Mouse (Mus musculus): ENCODE data around the gene Fam234a. TPM values are rescaled to one million over a fixed set of nuclear protein-coding genes. Genes with fewer than 3 reads are reported as not detected.
"Not testable (repeated sequence)": the region's sequence is repeated elsewhere in the genome, so short reads cannot be mapped to it uniquely, and the experiment has no call there.

The Fam234a gene
- polyA plus RNA-seq, 1 experiment from 2014 or later, result 31.2 TPM

DNA sequence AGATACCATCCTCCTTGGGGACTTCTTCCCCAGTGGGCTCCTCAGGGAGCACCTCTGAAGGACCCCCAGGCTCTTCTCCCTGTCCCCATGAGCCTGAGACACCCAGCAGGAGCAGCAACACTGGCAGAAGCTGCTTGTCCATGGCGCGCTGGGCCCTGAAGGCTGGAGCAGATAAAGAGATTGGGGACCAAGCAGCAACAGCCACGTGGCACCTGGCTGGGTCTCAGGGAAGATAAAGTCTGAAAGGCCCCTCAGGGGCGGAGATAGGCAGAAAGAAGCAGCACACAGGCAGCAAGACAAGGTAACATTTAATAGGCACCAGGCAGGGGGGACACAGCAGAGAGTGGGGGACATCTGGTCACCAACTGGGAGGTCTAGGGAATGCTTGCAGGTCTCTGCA lies 45.1 kb downstream of the Fam234a start, which contains the start of gene Pdia2:
Pdia2 (minus strand) TSS at position 196 of the 400 bp plus-strand sequence.
- peak within 1 kb of the TSS; percentile 96; the same call in 1 of the 2 replicates for H3K4me2 ChIP-seq (replicated peaks)
- no peak for ATAC-seq (ENCODE audit: low FRiP score)
- peaks cover 42% of the 10 kb centered on the region for H3K36me3 ChIP-seq (replicated peaks; ENCODE audit: control insufficient read depth, insufficient read depth)
- peaks cover 15% of the 10 kb centered on the region for H3K4me1 ChIP-seq (replicated peaks; ENCODE audit: control insufficient read depth, insufficient read depth, low read length)
- peaks cover 48% of the 10 kb centered on the region for H3K27me3 ChIP-seq (ENCODE audit: control insufficient read depth, insufficient read depth, low read length)
- no peak within 1 kb of the TSS for H3K9ac ChIP-seq
- H3K9me3 ChIP-seq (ENCODE audit: control insufficient read depth, low read length), result no peaks in the 10 kb centered on the region
- WGBS, result 81% methylated on average over 4 of the region's 4 CpGs
- no peak within 1 kb of the TSS for H3K27ac ChIP-seq
- DNase-seq (ENCODE audit: low spot score), result no peak
- H3K4me3 ChIP-seq (replicated peaks; ENCODE audit: low read length), result peak within 1 kb of the TSS; percentile 64; the same call in 1 of the 2 replicates

GRCm38 (mm10) chr17:26192481-26193190 lies 51.4 kb downstream of the Fam234a start:
- Histone ChIP-seq H3K9ac (no peak overlapping the region), H3K9me3 (ENCODE audit: control insufficient read depth, low read length) (no peaks in the 10 kb centered on the region), H3K4me3 (replicated peaks; ENCODE audit: low read length) (no peak overlapping the region), H3K4me2 (replicated peaks) (no peak overlapping the region), H3K4me1 (replicated peaks; ENCODE audit: control insufficient read depth, insufficient read depth, low read length) (no peaks in the 10 kb centered on the region), H3K36me3 (replicated peaks; ENCODE audit: control insufficient read depth, insufficient read depth) (peaks cover 99% of the 10 kb centered on the region), H3K27me3 (ENCODE audit: control insufficient read depth, insufficient read depth, low read length) (no peaks in the 10 kb centered on the region), H3K27ac (no peak overlapping the region)
- no peak for ATAC-seq (ENCODE audit: low FRiP score)
- WGBS, result 97% methylated on average over 15 of the region's 15 CpGs
- DNase-seq (ENCODE audit: low spot score), result no peak

GRCm38 (mm10) chr17:26191486-26191885 lies 52.6 kb downstream of the Fam234a start:
- peaks cover 98% of the 10 kb centered on the region for H3K36me3 ChIP-seq (replicated peaks; ENCODE audit: control insufficient read depth, insufficient read depth)
- H3K9me3 ChIP-seq (ENCODE audit: control insufficient read depth, low read length); H3K27me3 ChIP-seq (ENCODE audit: control insufficient read depth, insufficient read depth, low read length); H3K4me1 ChIP-seq (replicated peaks; ENCODE audit: control insufficient read depth, insufficient read depth, low read length); H3K27ac ChIP-seq; H3K9ac ChIP-seq; H3K4me2 ChIP-seq (replicated peaks); ATAC-seq (ENCODE audit: low FRiP score); H3K4me3 ChIP-seq (replicated peaks; ENCODE audit: low read length); DNase-seq (ENCODE audit: low spot score): not testable (repeated sequence)
- 86% methylated on average over 7 of the region's 7 CpGs for WGBS

DNA sequence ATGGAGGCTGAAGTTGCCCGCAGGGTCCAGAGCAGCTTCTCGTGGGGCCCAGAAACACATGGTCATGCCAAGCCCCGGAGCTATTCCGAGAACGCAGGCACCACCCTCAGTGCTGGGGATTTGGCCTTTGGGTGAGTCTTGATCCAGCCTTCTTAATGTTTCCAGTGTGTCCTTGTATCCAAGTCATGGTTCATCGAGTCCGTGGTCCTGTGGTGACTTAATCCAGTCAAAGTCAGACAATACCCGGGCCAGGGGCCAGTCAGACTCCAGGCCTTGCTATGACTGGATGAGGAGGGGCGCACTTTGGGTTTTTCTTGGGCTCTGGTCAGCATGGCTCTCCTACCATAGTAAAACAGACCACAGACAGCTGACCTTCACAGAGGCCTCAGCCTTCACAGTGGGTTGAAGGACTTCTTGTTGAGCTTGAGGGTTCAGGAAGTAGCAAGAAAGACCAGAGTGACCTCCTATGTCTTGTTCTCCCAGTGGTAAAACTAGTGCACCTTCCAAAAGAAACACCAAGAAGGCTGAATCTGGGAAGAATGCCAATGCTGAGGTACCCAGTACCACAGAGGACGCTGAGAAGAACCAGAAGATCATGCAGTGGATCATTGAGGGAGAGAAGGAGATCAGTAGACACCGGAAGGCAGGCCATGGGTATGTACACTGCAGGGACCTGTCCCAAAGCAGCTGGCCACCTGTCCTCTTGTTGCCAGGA lies 55.8 kb downstream of the Fam234a start:
- 95% methylated on average over 11 of the region's 11 CpGs for WGBS

DNA sequence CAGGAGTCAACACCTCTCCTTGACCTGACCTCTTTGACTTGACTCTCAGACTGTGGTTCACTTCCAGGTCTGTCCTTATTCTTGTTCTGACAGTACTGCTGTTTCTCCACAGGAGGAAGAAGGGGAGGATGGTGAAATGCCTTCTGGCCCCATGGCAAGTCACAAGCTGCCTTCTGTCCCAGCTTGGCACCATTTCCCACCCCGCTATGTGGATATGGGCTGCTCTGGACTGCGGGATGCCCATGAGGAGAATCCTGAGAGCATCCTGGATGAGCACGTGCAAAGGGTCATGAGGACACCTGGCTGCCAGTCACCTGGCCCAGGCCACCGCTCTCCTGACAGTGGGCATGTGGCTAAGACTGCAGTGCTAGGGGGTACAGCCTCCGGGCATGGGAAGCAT lies 56.5 kb downstream of the Fam234a start:
- Histone ChIP-seq H3K27ac (no peak overlapping the region), H3K4me2 (replicated peaks) (no peak overlapping the region), H3K4me3 (replicated peaks; ENCODE audit: low read length) (no peak overlapping the region), H3K4me1 (replicated peaks; ENCODE audit: control insufficient read depth, insufficient read depth, low read length) (no peaks in the 10 kb centered on the region), H3K36me3 (replicated peaks; ENCODE audit: control insufficient read depth, insufficient read depth) (peaks cover 97% of the 10 kb centered on the region), H3K27me3 (ENCODE audit: control insufficient read depth, insufficient read depth, low read length) (no peaks in the 10 kb centered on the region), H3K9me3 (ENCODE audit: control insufficient read depth, low read length) (no peaks in the 10 kb centered on the region), H3K9ac (no peak overlapping the region)
- 98% methylated on average over 5 of the region's 5 CpGs for WGBS
- ATAC-seq (ENCODE audit: low FRiP score) (no peak), DNase-seq (ENCODE audit: low spot score) (no peak)

More for the DNA sequence above, 55.8 kb downstream of the Fam234a start:
- Histone ChIP-seq H3K9ac (no peak overlapping the region), H3K4me2 (replicated peaks) (no peak overlapping the region), H3K4me3 (replicated peaks; ENCODE audit: low read length) (no peak overlapping the region), H3K36me3 (replicated peaks; ENCODE audit: control insufficient read depth, insufficient read depth) (peaks cover 97% of the 10 kb centered on the region), H3K4me1 (replicated peaks; ENCODE audit: control insufficient read depth, insufficient read depth, low read length) (no peaks in the 10 kb centered on the region), H3K27ac (no peak overlapping the region), H3K9me3 (ENCODE audit: control insufficient read depth, low read length) (no peaks in the 10 kb centered on the region), H3K27me3 (ENCODE audit: control insufficient read depth, insufficient read depth, low read length) (no peaks in the 10 kb centered on the region)
- ATAC-seq (ENCODE audit: low FRiP score) (no peak), DNase-seq (ENCODE audit: low spot score) (no peak)

GRCm38 (mm10) chr17:26181179-26181578 lies 62.9 kb downstream of the Fam234a start:
- ATAC-seq (ENCODE audit: low FRiP score) (no peak), DNase-seq (ENCODE audit: low spot score) (no peak)
- H3K4me1 ChIP-seq (replicated peaks; ENCODE audit: control insufficient read depth, insufficient read depth, low read length), result no peaks in the 10 kb centered on the region
- WGBS, result 96% methylated on average over 3 of the region's 3 CpGs
- H3K9ac ChIP-seq, result no peak overlapping the region
- no peak overlapping the region for H3K4me3 ChIP-seq (replicated peaks; ENCODE audit: low read length)
- no peak overlapping the region for H3K4me2 ChIP-seq (replicated peaks)
- H3K9me3 ChIP-seq (ENCODE audit: control insufficient read depth, low read length), result no peaks in the 10 kb centered on the region
- peaks cover 62% of the 10 kb centered on the region for H3K36me3 ChIP-seq (replicated peaks; ENCODE audit: control insufficient read depth, insufficient read depth)
- no peaks in the 10 kb centered on the region for H3K27me3 ChIP-seq (ENCODE audit: control insufficient read depth, insufficient read depth, low read length)
- no peak overlapping the region for H3K27ac ChIP-seq

GRCm38 (mm10) chr17:26178611-26179010 lies 65.4 kb downstream of the Fam234a start:
- no peaks in the 10 kb centered on the region for H3K9me3 ChIP-seq (ENCODE audit: control insufficient read depth, low read length)
- peaks cover 59% of the 10 kb centered on the region for H3K36me3 ChIP-seq (replicated peaks; ENCODE audit: control insufficient read depth, insufficient read depth)
- no peak for ATAC-seq (ENCODE audit: low FRiP score)
- no peak overlapping the region for H3K9ac ChIP-seq
- no peaks in the 10 kb centered on the region for H3K27me3 ChIP-seq (ENCODE audit: control insufficient read depth, insufficient read depth, low read length)
- H3K27ac ChIP-seq, result no peak overlapping the region
- no peak overlapping the region for H3K4me3 ChIP-seq (replicated peaks; ENCODE audit: low read length)
- H3K4me1 ChIP-seq (replicated peaks; ENCODE audit: control insufficient read depth, insufficient read depth, low read length), result no peaks in the 10 kb centered on the region
- H3K4me2 ChIP-seq (replicated peaks), result no peak overlapping the region
- no peak for DNase-seq (ENCODE audit: low spot score)

GRCm38 (mm10) chr17:26175248-26175647 lies 68.8 kb downstream of the Fam234a start:
- H3K27ac ChIP-seq; H3K4me1 ChIP-seq (replicated peaks; ENCODE audit: control insufficient read depth, insufficient read depth, low read length); H3K27me3 ChIP-seq (ENCODE audit: control insufficient read depth, insufficient read depth, low read length); ATAC-seq (ENCODE audit: low FRiP score); DNase-seq (ENCODE audit: low spot score); H3K9me3 ChIP-seq (ENCODE audit: control insufficient read depth, low read length); H3K4me2 ChIP-seq (replicated peaks); H3K4me3 ChIP-seq (replicated peaks; ENCODE audit: low read length); H3K9ac ChIP-seq: not testable (repeated sequence)
- 89% methylated on average over 2 of the region's 2 CpGs for WGBS
- H3K36me3 ChIP-seq (replicated peaks; ENCODE audit: control insufficient read depth, insufficient read depth), result peaks cover 42% of the 10 kb centered on the region

DNA sequence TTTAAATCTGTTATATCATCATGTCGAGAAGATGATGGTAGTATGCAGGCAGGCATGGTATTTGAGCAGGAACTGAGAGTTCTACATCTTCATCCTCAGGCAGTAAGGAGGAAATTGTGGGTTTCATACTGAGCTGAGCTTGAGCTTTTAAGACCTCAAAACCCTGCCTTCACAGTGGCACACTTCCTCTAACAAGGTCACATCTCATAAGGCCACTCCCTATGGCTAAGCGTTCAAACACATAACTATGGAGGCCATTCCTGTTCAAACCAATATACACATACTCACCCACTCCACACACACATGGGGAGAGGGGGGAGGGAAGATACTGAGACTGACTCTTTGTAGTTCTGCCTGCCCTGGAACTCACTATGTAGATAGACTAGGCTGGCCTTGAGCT lies 76.0 kb downstream of the Fam234a start:
- ATAC-seq (ENCODE audit: low FRiP score), result no peak
- no peaks in the 10 kb centered on the region for H3K4me1 ChIP-seq (replicated peaks; ENCODE audit: control insufficient read depth, insufficient read depth, low read length)
- H3K27me3 ChIP-seq (ENCODE audit: control insufficient read depth, insufficient read depth, low read length), result no peaks in the 10 kb centered on the region
- no peaks in the 10 kb centered on the region for H3K36me3 ChIP-seq (replicated peaks; ENCODE audit: control insufficient read depth, insufficient read depth)
- no peak overlapping the region for H3K27ac ChIP-seq
- H3K9ac ChIP-seq, result no peak overlapping the region
- WGBS, result 96% methylated on average over 2 of the region's 2 CpGs
- no peak for DNase-seq (ENCODE audit: low spot score)
- no peak overlapping the region for H3K4me3 ChIP-seq (replicated peaks; ENCODE audit: low read length)
- H3K9me3 ChIP-seq (ENCODE audit: control insufficient read depth, low read length), result no peaks in the 10 kb centered on the region
- H3K4me2 ChIP-seq (replicated peaks), result no peak overlapping the region

All from hindbrain, embryonic 14.5 days (tissue).